Mouse (Mus musculus): Measurements from ENCODE around the gene Gprin2. TPM values are rescaled to one million over a fixed set of nuclear protein-coding genes. Genes with fewer than 3 reads are reported as not detected.

Gprin2 gene
- total RNA-seq, 2 experiments from 2014 or later: 1.3 to 2.6 TPM

DNA sequence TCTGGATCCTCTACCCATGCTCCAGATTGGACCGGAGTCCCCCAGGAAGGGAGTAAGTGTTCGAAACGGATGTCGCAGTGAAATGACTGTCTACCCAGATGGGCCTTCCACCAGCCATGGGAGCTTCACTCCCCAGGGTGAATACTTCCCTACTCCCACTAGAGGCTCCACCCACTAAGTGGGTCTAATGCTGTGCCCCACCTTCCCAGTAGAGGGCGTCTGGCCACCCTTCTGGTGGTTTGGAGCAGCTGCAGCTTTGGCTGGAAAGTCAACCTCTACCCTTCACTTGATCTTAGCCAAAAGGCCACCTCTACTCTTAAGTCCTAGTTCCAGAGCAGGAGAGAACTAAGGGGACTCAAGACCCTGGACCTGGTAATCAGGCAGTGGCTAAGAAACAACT lies 12.8 kb downstream of the Gprin2 start:
- DNase-seq (ENCODE audit: low spot score in 2 of 2): peak in 1 of 2 experiments; percentile 30
- no peak overlapping the region for H3K4me3 ChIP-seq
- no peak overlapping the region for H3K27ac ChIP-seq
- peak; percentile 80 for TF ChIP-seq CTCF (conservative IDR thresholded peaks at IDR 0.05)

DNA sequence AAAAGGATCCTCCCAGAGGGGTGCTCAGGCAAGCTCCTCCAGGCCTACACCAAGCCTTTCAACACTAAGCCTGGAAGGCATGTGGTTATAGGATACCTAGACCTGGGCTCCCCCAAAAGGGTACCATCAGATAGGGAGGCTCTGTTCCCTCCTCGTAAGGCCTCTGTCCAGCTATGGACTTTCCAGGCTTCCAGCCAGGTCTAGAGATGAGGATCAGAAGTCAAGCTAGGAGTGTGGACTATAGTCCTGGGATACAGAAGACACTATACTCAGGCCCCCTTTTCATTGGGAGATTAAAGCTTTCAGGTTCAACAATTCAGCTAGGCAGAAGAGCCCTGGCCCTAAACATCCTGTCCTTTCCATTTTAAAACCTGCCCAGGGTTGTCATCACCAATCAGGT lies 18.4 kb downstream of the Gprin2 start:
- Histone ChIP-seq H3K4me3 (no peak overlapping the region), H3K27ac (no peak overlapping the region)
- TF ChIP-seq CTCF (conservative IDR thresholded peaks at IDR 0.05): no peak
- DNase-seq (ENCODE audit: low spot score in 2 of 2): no peak

DNA sequence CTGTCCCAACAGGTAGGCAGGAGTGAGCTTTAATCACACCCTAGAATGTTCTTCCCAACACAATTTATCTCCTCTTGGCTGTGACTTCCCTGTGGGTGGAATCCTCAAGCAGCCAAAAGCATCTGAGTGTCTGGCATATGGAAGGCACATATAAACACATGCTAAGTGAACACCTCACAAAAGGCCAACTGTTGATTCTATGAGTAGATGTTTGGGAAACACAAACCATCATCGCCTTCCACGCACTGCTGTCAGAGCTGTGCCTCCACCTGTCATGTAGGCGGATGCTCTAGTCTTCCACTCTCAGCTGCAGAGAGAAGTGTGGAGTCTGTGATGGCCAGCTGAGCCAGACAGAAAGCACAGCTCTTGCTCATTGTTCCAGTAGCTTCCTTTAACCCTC lies 22.1 kb downstream of the Gprin2 start:
- no peak overlapping the region for H3K27ac ChIP-seq
- H3K4me3 ChIP-seq: no peak overlapping the region
- peak; percentile 53 to 83 for DNase-seq (ENCODE audit: low spot score in 2 of 2)
- no peak for TF ChIP-seq CTCF (conservative IDR thresholded peaks at IDR 0.05)

DNA sequence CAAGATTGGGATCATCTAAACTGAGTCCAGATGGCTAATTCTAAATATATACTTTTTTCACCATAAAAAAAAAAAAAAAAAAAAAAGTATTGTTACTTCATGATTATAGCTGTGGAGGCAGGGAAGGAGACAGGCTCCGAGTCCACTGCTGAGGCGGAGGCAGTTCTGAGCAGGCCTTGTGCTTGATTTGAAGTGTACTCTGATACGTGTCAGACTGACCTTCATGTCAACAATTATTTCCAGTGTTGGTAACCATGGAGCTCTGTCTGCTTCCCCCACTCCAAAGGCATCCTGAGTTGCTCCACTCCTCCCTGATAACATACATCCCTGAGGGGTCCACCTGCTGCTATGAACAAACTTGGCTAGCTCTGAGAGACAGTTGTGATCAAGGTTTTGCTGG lies 30.3 kb downstream of the Gprin2 start:
- no peak for DNase-seq (ENCODE audit: low spot score in 2 of 2)
- no peak overlapping the region for H3K4me3 ChIP-seq
- H3K27ac ChIP-seq: no peak overlapping the region
- no peak for TF ChIP-seq CTCF (conservative IDR thresholded peaks at IDR 0.05)

DNA sequence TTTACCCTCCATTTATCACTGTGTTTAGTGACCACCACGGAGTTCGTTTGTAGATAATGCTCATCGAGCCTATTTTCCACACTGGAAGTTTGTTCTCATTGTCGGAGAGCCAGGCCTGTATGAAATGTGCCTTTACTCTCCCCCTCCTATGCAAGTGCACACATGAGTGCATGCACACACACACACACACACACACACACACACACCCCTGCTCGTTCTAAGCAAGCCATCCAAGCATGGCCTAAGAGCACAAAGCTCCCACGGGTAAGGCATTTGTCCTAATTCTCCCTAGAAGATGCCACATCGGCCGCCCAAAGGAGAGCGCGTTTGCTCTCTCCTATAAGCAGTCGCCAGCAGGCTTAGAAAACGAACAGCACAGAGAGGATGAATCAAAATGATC lies 45.7 kb downstream of the Gprin2 start:
- DNase-seq (ENCODE audit: low spot score in 2 of 2): no peak
- no peak for TF ChIP-seq CTCF (conservative IDR thresholded peaks at IDR 0.05)
- no peak overlapping the region for H3K4me3 ChIP-seq
- no peak overlapping the region for H3K27ac ChIP-seq

DNA sequence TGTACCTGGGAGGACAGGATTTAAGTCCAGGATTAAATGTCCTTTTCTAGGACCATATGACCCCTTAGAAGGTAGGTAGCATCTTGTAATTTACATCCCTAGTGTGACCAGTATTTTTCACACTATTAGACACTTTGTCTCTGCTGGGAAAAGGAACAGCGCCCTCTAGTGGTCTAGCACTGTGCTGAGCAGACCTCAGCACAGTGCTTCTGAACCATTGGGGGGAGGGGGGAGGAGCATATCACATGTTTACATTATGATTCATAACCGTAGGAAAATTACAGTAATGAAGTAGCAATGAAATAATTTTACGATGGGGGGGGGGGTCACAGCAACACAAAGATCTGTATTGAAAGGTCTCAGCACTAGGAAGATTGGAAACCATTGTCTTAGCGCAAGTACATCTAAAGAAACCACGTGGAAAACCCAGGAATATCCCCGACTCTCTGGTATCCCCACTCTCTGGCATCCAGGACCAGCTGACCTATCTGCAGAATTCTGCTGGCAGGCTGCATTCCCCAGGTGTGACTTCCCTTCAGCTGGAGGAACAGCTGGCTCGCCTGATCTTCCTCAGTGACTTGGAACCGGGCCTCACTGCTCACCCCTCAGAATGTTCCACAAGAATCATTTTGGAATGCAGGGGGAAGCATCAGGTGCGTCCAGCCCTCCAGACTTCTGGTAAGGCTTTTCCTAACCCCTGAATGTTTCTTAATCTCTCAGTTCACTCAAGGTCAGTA lies 46.7 kb downstream of the Gprin2 start:
- peak; percentile 84 for TF ChIP-seq CTCF (conservative IDR thresholded peaks at IDR 0.05)
- Histone ChIP-seq H3K4me3 (no peak overlapping the region), H3K27ac (no peak overlapping the region)
- peak; percentile 19 to 64 for DNase-seq (ENCODE audit: low spot score in 2 of 2)

DNA sequence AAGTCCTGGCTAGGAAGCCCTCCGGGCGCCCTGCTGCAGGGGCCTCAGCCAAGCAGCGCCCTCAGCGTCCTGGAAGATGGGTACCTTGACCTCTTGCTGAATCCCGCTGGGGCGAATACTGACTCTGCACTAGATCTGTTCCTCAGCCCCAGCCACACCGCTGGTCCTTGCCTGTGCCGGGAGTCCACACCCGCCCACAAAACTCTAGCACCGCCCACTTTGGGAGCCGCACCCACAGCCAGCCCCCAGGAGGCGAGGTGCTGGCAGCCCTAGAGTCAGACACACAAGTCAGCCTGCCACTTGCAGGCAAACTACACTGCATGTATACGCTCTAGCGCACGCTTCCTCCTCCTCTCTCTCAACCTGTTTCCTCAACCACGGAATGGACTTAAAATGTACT lies 49.1 kb downstream of the Gprin2 start, which contains the start of gene Npy4r:
Gene Npy4r (minus strand): TSS at position 148 of the 400 bp plus-strand sequence.
- H3K27ac ChIP-seq: no peak within 1 kb of the TSS
- no peak for TF ChIP-seq CTCF (conservative IDR thresholded peaks at IDR 0.05)
- no peak within 1 kb of the TSS for H3K4me3 ChIP-seq
- DNase-seq (ENCODE audit: low spot score in 2 of 2): no peak

DNA sequence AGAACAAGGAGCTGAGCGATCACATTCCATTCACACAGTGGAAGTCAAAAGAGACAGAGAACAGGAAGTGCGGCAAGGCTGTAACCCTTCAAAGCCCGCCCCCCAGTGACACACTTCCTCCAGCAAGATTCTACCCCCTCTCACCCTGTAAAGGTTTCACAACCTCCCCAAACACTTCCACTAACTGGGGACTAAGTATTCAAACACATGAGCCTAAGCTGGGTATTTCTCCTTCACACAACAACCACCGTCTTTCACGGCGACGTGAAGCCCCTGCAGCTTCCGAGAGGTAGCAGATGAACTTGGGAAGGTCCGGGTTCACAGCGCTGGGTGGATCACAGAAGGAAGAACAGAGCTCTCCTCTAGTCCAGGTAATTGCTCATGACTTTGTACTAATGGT lies 58.5 kb downstream of the Gprin2 start:
- DNase-seq (ENCODE audit: low spot score in 2 of 2): no peak
- no peak for TF ChIP-seq CTCF (conservative IDR thresholded peaks at IDR 0.05)
- Histone ChIP-seq H3K27ac (no peak overlapping the region), H3K4me3 (no peak overlapping the region)

DNA sequence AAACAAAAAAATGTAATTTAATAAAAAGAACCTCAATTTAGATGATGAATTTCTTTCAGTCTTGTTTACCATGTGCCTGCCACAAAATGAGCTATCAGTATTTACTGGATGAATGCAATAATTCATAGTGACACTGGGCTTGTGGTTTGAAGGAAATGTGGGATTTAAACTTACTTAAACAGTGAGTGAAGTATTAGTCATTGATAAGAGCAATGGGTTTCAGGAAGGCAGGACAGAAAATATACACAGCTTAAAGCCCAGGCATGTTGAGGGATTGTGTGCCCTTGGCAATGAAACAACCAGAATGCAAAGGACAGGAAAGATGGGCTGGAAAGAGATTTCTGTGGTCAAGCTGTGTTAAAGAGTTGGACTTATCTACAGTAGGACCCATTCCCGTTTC lies 59.1 kb downstream of the Gprin2 start:
- no peak for DNase-seq (ENCODE audit: low spot score in 2 of 2)
- Histone ChIP-seq H3K4me3 (no peak overlapping the region), H3K27ac (no peak overlapping the region)
- no peak for TF ChIP-seq CTCF (conservative IDR thresholded peaks at IDR 0.05)

DNA sequence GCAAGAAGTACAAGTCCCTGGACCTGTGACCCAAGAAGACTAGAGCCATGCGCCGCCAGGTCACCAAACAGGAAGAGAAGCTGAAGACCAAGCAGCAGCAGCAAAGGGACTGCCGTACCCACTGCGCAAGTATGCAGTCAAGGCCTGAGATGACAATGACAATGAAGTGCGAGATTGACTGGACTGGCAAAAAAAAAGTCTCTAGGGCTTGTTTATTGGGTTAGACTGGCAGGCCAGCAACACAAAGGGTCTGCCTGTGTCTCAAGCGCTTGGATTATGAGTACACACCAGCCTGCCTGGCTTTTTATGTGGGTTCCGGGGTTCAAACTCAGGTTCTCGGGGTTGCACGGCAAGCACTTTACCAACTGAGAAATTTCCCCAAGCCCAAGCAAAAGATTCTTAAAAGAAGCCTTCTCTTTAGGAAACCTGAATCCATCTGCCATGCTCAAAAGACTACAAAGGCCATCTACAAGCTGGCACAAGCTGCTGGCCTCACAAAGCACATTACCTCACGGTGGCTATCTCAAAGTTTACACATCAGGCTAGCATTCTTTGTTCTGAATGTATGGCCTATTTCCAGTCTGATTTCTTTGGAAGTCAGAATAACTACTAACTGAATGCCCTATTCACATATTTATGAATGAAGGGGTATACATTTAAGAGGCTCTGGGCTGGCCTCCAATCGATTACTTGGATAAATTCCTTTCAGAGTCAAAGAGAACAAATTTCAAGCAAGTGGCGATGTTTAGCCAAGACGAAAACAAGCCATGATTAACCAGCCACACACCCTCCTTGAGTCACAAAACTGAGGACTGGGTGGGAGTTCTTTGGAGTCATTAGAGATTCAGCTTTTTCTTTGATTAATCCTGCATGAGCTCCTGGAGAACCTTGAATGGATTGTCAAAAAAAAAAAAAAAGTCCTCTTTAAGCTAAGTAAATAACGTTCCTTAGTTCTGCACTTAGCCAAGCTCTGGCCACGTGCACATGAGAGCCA lies 61.5 kb downstream of the Gprin2 start:
- no peak for DNase-seq (ENCODE audit: low spot score in 2 of 2)
- no peak for TF ChIP-seq CTCF (conservative IDR thresholded peaks at IDR 0.05)
- Histone ChIP-seq H3K27ac (no peak overlapping the region), H3K4me3 (no peak overlapping the region)

Other genes starting within 250 kb of the Gprin2 start
- not detected for gene Rbp3, start 247.7 kb downstream of the Gprin2 start, total RNA-seq (2021)
- 1 to 10 TPM; 4.3 to 5.0 TPM for gene Zfp488, start 222.9 kb downstream of the Gprin2 start, total RNA-seq (2021)
- not detected for gene Gm30083, start 186.5 kb downstream of the Gprin2 start, total RNA-seq (2021)
- not detected for gene Gm5460, start 184.9 kb downstream of the Gprin2 start, total RNA-seq (2021)
- not detected for gene Antxrl, start 148.9 kb downstream of the Gprin2 start, total RNA-seq (2021)
- gene Anxa8, start 115.7 kb downstream of the Gprin2 start, total RNA-seq (2021): under 1 TPM; 0.47 to 0.61 TPM
- not detected for gene A630023A22Rik, start 98.9 kb downstream of the Gprin2 start, total RNA-seq (2021)
- gene Npy4r, start 49.2 kb downstream of the Gprin2 start, total RNA-seq (2021): not detected
- under 1 TPM; 0.46 to 0.52 TPM for gene Syt15, start 17.9 kb upstream of the Gprin2 start, total RNA-seq (2021)
- 10 to 100 TPM; 13.0 to 15.5 TPM for gene Shld2, start 108.8 kb upstream of the Gprin2 start, total RNA-seq (2021)
- gene Glud1, start 109.1 kb upstream of the Gprin2 start, total RNA-seq (2021): 100 to 1,000 TPM; 316 to 317 TPM
- not detected for gene Fam25c, start 153.8 kb upstream of the Gprin2 start, total RNA-seq (2021)
- 1 to 10 TPM; 4.8 to 6.7 TPM for gene Sncg, start 173.1 kb upstream of the Gprin2 start, total RNA-seq (2021)
- 1 to 10 TPM; 3.9 to 4.0 TPM for gene Mmrn2, start 173.8 kb upstream of the Gprin2 start, total RNA-seq (2021)

Data from layer of hippocampus, adult 2 months (tissue).